Mouse (Mus musculus): ENCODE measurements around the gene Smyd5. TPM values are rescaled to one million over a fixed set of nuclear protein-coding genes. Genes with fewer than 3 reads are reported as not detected.

Smyd5 gene
- polyA plus RNA-seq, 1 experiment from 2014 or later: 62.6 TPM

DNA sequence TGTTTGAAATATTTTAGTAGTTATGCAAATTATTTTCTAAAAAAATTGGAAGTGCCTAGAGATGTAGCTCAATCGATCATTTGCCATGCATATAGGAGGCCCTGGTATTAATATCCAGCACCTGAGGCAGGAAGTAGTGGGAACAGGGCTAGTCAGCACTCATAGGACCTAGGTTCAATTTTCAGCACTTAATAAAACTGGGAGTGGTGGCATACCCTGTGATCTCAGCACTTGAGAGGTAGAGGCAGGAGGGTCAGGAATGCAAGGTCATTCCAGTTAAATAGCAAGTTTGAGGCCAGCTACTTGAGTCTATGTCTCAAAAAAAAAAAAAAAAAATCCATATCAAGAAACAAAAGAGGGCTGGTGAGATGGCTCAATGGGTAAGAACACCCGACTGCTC is 12.6 kb upstream of the Smyd5 start:
- Histone ChIP-seq H3K27ac (peak overlapping the region; percentile 61), H3K9ac (no peak overlapping the region), H3K4me3 (no peak overlapping the region), H3K4me1 (0 out of 2 replicates have a peak, but pooled peaks cover 11% of the 10 kb centered on the region), H3K27me3 (no peaks in the 10 kb centered on the region; the same call in 1 of the 2 replicates), H3K36me3 (no peaks in the 10 kb centered on the region), H3K4me2 (no peak overlapping the region), H3K9me3 (no peaks in the 10 kb centered on the region)
- ATAC-seq (ENCODE audit: borderline replicate concordance, extremely low read depth, low FRiP score, low TSS enrichment): no peak; the same call in 1 of the 2 replicates
- 42% methylated on average over 2 of the region's 2 CpGs for WGBS

- H3K4me1 ChIP-seq: 0 out of 2 replicates have a peak, but pooled peaks cover 11% of the 10 kb centered on the region
- no peaks in the 10 kb centered on the region for H3K9me3 ChIP-seq
- WGBS: 10% methylated on average over 28 of the region's 28 CpGs
- H3K9ac ChIP-seq: no peak within 1 kb of the TSS
- no peak for ATAC-seq (ENCODE audit: borderline replicate concordance, extremely low read depth, low FRiP score, low TSS enrichment)
- no peaks in the 10 kb centered on the region; the same call in 1 of the 2 replicates for H3K27me3 ChIP-seq
- H3K4me2 ChIP-seq: peak within 1 kb of the TSS; percentile 22; the same call in 1 of the 2 replicates
- H3K36me3 ChIP-seq: no peaks in the 10 kb centered on the region
- no peak within 1 kb of the TSS for H3K4me3 ChIP-seq
- peak within 1 kb of the TSS; percentile 57 for H3K27ac ChIP-seq
These were observed 7.9 kb upstream of the Smyd5 start, which contains the start of gene Noto for GRCm38 (mm10) chr6:85423836-85424379. TSS of gene Noto (plus strand) at chr6:85423886.

DNA sequence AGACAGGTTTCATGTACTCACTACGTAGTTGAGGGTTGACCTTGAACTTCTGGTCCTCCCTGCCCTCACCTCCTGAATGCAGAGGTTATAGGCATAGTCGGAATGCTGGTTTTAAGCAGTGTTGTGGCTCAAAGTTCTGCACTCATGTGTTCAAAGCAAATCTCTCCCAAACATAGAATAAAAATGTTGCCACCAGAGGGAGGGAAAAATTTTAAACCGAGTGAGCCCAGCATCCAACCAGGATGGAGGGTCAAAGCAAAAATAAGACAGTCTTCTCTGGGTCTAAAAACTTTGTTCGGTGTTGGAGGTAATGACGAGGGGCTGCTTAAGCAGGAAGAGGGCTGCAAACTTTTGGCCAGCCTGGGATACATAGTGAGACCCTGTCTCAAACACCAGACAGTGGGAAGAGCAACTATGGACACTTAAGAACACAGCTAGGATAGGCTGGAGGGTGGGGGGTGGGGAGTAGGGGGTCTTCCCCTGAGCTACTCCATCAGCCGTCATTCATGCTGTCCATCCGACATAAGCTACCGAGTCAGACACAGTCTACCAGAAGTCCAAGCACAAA is 431 bp upstream of the Smyd5 start:
- 46% methylated on average over 8 of the region's 8 CpGs for WGBS
- Histone ChIP-seq H3K4me1 (peaks cover 18% of the 10 kb centered on the region), H3K4me3 (peak overlapping the region; percentile 92), H3K27me3 (no peaks in the 10 kb centered on the region), H3K9me3 (no peaks in the 10 kb centered on the region), H3K9ac (peak overlapping the region; percentile 73), H3K27ac (no peak overlapping the region; the same call in 1 of the 2 replicates), H3K36me3 (no peaks in the 10 kb centered on the region), H3K4me2 (peak overlapping the region; percentile 71)
- ATAC-seq (ENCODE audit: borderline replicate concordance, extremely low read depth, low FRiP score, low TSS enrichment): peak; percentile 64

- H3K4me1 ChIP-seq: peaks cover 18% of the 10 kb centered on the region
- H3K27me3 ChIP-seq: no peaks in the 10 kb centered on the region
- no peak overlapping the region for H3K4me3 ChIP-seq
- no peak for ATAC-seq (ENCODE audit: borderline replicate concordance, extremely low read depth, low FRiP score, low TSS enrichment)
- H3K4me2 ChIP-seq: no peak overlapping the region
- no peak overlapping the region for H3K27ac ChIP-seq
- no peaks in the 10 kb centered on the region for H3K9me3 ChIP-seq
- WGBS: 75% methylated on average over 5 of the region's 5 CpGs
- no peaks in the 10 kb centered on the region for H3K36me3 ChIP-seq
- H3K9ac ChIP-seq: no peak overlapping the region
These were observed 2.1 kb downstream of the Smyd5 start for GRCm38 (mm10) chr6:85433865-85434264.

GRCm38 (mm10) chr6:85436204-85436603 is 4.4 kb downstream of the Smyd5 start:
- no peak for ATAC-seq (ENCODE audit: borderline replicate concordance, extremely low read depth, low FRiP score, low TSS enrichment)
- H3K27ac ChIP-seq: no peak overlapping the region
- no peak overlapping the region for H3K4me3 ChIP-seq
- no peak overlapping the region for H3K9ac ChIP-seq
- no peaks in the 10 kb centered on the region for H3K27me3 ChIP-seq
- peaks cover 21% of the 10 kb centered on the region for H3K36me3 ChIP-seq
- H3K9me3 ChIP-seq: no peaks in the 10 kb centered on the region
- no peak overlapping the region for H3K4me2 ChIP-seq
- 71% methylated on average over 1 of the region's 1 CpGs for WGBS
- H3K4me1 ChIP-seq: peaks cover 17% of the 10 kb centered on the region

DNA sequence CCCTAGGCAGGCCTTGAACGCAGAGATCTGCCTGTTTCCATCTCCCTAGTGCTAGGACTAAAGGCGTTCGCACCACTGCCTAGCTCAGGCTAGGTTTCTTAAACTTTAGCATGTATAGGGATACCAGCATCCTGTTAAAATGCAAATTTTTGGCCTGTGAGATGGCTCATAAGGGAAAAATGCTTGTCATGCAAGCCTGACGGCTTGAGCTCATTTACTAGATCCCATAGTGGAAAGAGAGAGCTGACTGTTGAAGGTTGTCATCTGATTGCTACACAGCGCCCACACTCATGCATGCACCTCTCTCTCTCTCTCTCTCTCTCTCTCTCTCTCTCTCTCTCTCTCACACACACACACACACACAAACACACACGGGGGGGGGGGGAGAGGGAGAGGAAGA is 4.8 kb downstream of the Smyd5 start:
- Histone ChIP-seq H3K27me3 (no peaks in the 10 kb centered on the region), H3K4me3 (no peak overlapping the region), H3K9me3 (no peaks in the 10 kb centered on the region), H3K27ac (no peak overlapping the region), H3K36me3 (peaks cover 25% of the 10 kb centered on the region), H3K4me1 (peaks cover 13% of the 10 kb centered on the region), H3K4me2 (no peak overlapping the region), H3K9ac (no peak overlapping the region)
- ATAC-seq (ENCODE audit: borderline replicate concordance, extremely low read depth, low FRiP score, low TSS enrichment): no peak
- WGBS: 86% methylated on average over 5 of the region's 6 CpGs

DNA sequence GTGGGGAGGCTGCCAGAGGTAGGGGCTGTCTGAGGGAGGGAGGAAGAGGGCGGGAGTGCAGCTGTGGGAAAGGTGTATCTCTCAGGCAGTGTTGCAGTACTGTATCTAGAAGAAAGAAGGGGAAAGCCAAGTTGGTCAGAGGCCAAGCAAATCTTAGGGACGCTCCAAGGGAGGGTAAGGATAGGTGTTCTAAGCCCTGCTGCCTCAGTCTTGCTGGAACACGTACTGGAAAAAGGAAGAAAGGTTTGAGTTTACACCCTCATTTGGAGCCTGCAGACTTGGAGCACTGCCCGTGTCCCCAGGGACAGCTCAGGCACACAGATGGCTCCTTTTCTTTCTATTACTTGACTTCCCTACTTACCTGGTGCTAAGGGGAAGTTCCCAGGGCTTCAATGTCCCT is 9.4 kb downstream of the Smyd5 start:
- H3K9me3 ChIP-seq: no peaks in the 10 kb centered on the region
- no peak overlapping the region for H3K9ac ChIP-seq
- H3K4me3 ChIP-seq: no peak overlapping the region
- H3K36me3 ChIP-seq: peaks cover 52% of the 10 kb centered on the region
- no peak overlapping the region for H3K4me2 ChIP-seq
- ATAC-seq (ENCODE audit: borderline replicate concordance, extremely low read depth, low FRiP score, low TSS enrichment): no peak
- H3K4me1 ChIP-seq: no peaks in the 10 kb centered on the region
- no peak overlapping the region for H3K27ac ChIP-seq
- 91% methylated on average over 4 of the region's 4 CpGs for WGBS
- H3K27me3 ChIP-seq: no peaks in the 10 kb centered on the region

DNA sequence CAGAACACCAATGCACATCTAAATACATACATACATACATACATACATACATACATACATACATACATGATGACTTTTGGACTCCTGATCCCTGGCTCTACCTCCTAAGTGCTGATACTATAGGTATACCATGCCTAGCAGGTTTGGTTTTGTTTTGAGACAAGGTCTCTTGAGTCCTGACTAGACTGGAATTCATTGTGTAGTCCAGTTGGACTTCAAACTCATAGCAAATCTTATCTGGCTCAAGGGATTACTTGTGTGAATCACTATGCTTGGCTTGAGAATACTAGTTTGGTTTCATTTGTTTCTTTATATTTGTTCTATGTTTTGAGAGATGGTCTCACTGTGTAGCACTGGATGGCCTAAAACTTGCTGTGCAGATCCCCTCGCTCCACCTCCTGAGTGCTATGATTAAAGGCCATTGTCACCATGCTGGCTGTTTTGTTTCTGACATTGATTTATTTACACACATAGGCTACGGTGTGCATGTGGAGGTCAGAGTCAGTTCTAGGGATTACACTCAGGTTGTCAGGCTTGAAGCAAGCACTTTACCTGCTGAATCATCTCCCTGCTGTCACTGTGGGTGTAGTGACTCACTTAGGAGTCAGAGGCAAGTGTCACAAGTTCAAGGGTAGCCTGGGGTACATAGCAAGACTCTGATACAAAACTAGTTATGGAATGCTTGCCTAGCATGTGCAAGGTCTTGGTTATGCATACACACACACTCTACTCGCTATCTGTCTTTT is 11.9 kb downstream of the Smyd5 start:
- ATAC-seq (ENCODE audit: borderline replicate concordance, extremely low read depth, low FRiP score, low TSS enrichment): no peak
- no peak overlapping the region for H3K9ac ChIP-seq
- whole genome bisulfite sequencing: 76% methylated on average over 3 of the region's 3 CpGs
- H3K4me2 ChIP-seq: no peak overlapping the region
- H3K36me3 ChIP-seq: peaks cover 67% of the 10 kb centered on the region
- H3K4me1 ChIP-seq: no peaks in the 10 kb centered on the region
- no peaks in the 10 kb centered on the region for H3K27me3 ChIP-seq
- H3K4me3 ChIP-seq: no peak overlapping the region
- no peaks in the 10 kb centered on the region for H3K9me3 ChIP-seq
- no peak overlapping the region for H3K27ac ChIP-seq

DNA sequence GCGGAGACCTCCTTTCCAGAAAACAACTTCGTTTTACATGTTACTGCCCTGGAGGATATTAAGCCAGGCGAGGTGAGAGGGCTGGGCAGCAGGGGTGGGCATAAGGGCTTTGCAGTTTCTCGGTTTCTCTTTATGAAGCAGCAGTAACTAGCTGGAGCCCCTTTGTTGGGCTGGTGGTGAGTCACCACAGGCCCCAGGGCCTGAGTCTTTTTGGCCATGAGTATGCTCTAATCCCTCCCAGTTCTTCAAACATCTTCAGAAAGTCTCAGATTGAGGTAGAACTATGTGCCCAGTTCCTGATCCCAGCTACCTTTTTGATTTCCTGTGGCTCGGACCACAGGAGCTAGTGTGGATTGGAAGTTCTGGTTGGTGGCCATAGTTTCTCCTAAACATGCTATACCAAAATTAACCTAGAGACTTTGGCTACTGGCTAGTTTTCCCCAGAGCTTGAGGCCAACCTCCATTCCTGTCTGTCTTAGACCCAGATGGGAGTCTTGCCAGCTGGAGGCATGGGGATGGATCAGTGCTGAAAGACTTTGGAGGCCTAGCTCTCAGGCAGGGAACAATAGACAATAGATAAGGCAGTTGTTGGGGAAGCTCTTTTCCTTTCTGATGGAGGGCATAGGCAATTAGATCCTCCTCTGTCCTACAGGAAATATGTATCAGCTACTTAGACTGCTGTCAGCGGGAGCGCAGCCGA is 12.6 kb downstream of the Smyd5 start:
- H3K9me3 ChIP-seq: no peaks in the 10 kb centered on the region
- H3K4me3 ChIP-seq: no peak overlapping the region
- H3K36me3 ChIP-seq: peaks cover 63% of the 10 kb centered on the region
- no peak for ATAC-seq (ENCODE audit: borderline replicate concordance, extremely low read depth, low FRiP score, low TSS enrichment)
- H3K27me3 ChIP-seq: no peaks in the 10 kb centered on the region
- 81% methylated on average over 8 of the region's 8 CpGs for WGBS
- H3K9ac ChIP-seq: no peak overlapping the region
- no peaks in the 10 kb centered on the region for H3K4me1 ChIP-seq
- no peak overlapping the region for H3K4me2 ChIP-seq
- H3K27ac ChIP-seq: no peak overlapping the region

GRCm38 (mm10) chr6:85445286-85445685 is 13.5 kb downstream of the Smyd5 start:
- WGBS: 82% methylated on average over 5 of the region's 5 CpGs
- H3K9me3 ChIP-seq: no peaks in the 10 kb centered on the region
- H3K4me1 ChIP-seq: peaks cover 3% of the 10 kb centered on the region; the same call in 1 of the 2 replicates
- H3K4me2 ChIP-seq: no peak overlapping the region
- no peak overlapping the region for H3K9ac ChIP-seq
- no peak overlapping the region for H3K27ac ChIP-seq
- ATAC-seq (ENCODE audit: borderline replicate concordance, extremely low read depth, low FRiP score, low TSS enrichment): no peak
- peaks cover 55% of the 10 kb centered on the region for H3K36me3 ChIP-seq
- H3K4me3 ChIP-seq: no peak overlapping the region
- H3K27me3 ChIP-seq: no peaks in the 10 kb centered on the region

- Histone ChIP-seq H3K27me3 (no peaks in the 10 kb centered on the region), H3K27ac (no peak overlapping the region), H3K36me3 (peaks cover 39% of the 10 kb centered on the region), H3K4me2 (no peak overlapping the region), H3K4me3 (no peak overlapping the region), H3K4me1 (peaks cover 9% of the 10 kb centered on the region; the same call in 1 of the 2 replicates), H3K9me3 (no peaks in the 10 kb centered on the region), H3K9ac (no peak overlapping the region)
- ATAC-seq (ENCODE audit: borderline replicate concordance, extremely low read depth, low FRiP score, low TSS enrichment): no peak
- 81% methylated on average over 6 of the region's 6 CpGs for whole genome bisulfite sequencing
These were observed 15.6 kb downstream of the Smyd5 start for GRCm38 (mm10) chr6:85447351-85447750.
